In genomic region chr1:164260171-164261028, GRCm38 (mm10) we compare ENCODE assay signal across 18 mouse cellular contexts. TPM values are rescaled to one million over a fixed set of nuclear protein-coding genes. Genes with fewer than 3 reads are reported as not detected.
DNase-seq lines count a peak whose midpoint lies in the region; ATAC-seq and TF ChIP-seq lines count a peak whose summit lies in the region.
"Had no signal": no experiment of that assay in that cellular context is flagged by ENCODE, and none has a peak within 500 bp of the region (broad histone marks: within the 10 kb centered on the region; RNA-seq: fewer than 3 reads in every experiment).

No protein-coding gene starts in this region.

- WGBS in embryonic facial prominence, embryonic 13.5 days = 76% methylated on average over 16 of the region's 16 CpGs
- 85% methylated on average over 16 of the region's 16 CpGs for WGBS in embryonic facial prominence, embryonic 10.5 days
- 80% methylated on average over 16 of the region's 16 CpGs for WGBS in liver, embryonic 12.5 days (ENCODE audit: insufficient replicate concordance)
- 76% methylated on average over 16 of the region's 16 CpGs for WGBS in liver, embryonic 14.5 days (ENCODE audit: insufficient replicate concordance)
- 70% methylated on average over 16 of the region's 16 CpGs for WGBS in stomach, postnatal 0 days

- 0 out of 2 replicates have a peak overlapping the region, but pooled peaks have one; percentile 6 for H3K9ac ChIP-seq in embryonic facial prominence, embryonic 13.5 days
- no peak overlapping the region for H3K9ac ChIP-seq in liver, embryonic 12.5 days
- H3K9ac ChIP-seq in liver, embryonic 14.5 days (replicated peaks) = no peak overlapping the region
- no peak overlapping the region for H3K9ac ChIP-seq in stomach, postnatal 0 days (ENCODE audit: low read length)
- H3K9ac ChIP-seq: embryonic facial prominence, embryonic 12.5 days had no signal

- no peak for DNase-seq in embryonic facial prominence, embryonic 10.5 days (ENCODE audit: low spot score)
- DNase-seq in liver = no peak
- no peak for DNase-seq in liver, embryonic 14.5 days (ENCODE audit: low read depth in 3 of 3, low spot score in 3 of 3)
- peak; percentile 45 for DNase-seq in stomach, postnatal 0 days (ENCODE audit: low spot score)
- DNase-seq in adrenal gland, postnatal 14 days = no peak
- no peak for DNase-seq in adrenal gland, postnatal 10 days
- DNase-seq: adrenal gland, adult 2 months; cerebellum, adult 11 months; cerebellum, postnatal 25 days; gastrocnemius, adult 2 months; lung, adult 2 months; midbrain, embryonic 14.5 days; right cerebral cortex, postnatal 4 days had no signal

- TF ChIP-seq EP300 in liver, embryonic 14.5 days (IDR thresholded peaks at IDR 0.05; ENCODE audit: low read depth) = no peak
- TF ChIP-seq EP300 in stomach, postnatal 0 days (optimal IDR thresholded peaks at IDR 0.05) = no peak

- H3K9me3 ChIP-seq in embryonic facial prominence, embryonic 13.5 days = no peaks in the 10 kb centered on the region
- H3K9me3 ChIP-seq in embryonic facial prominence, embryonic 10.5 days = no peaks in the 10 kb centered on the region
- H3K9me3 ChIP-seq in liver, embryonic 12.5 days (replicated peaks) = no peaks in the 10 kb centered on the region
- no peaks in the 10 kb centered on the region for H3K9me3 ChIP-seq in liver, embryonic 14.5 days (ENCODE audit: control insufficient read depth, low read length)
- no peaks in the 10 kb centered on the region for H3K9me3 ChIP-seq in stomach, postnatal 0 days (ENCODE audit: control insufficient read depth, low read length)
- H3K9me3 ChIP-seq: embryonic facial prominence, embryonic 12.5 days had no signal

- no peak overlapping the region for H3K4me3 ChIP-seq in embryonic facial prominence, embryonic 13.5 days
- H3K4me3 ChIP-seq in embryonic facial prominence, embryonic 10.5 days = no peak overlapping the region
- H3K4me3 ChIP-seq in liver, embryonic 12.5 days = no peak overlapping the region
- no peak overlapping the region for H3K4me3 ChIP-seq in liver, embryonic 14.5 days (ENCODE audit: insufficient read depth in 1 of 2, low read depth in 2 of 2, low read length in 2 of 2)
- no peak overlapping the region for H3K4me3 ChIP-seq in stomach, postnatal 0 days (ENCODE audit: low read depth, low read length)
- H3K4me3 ChIP-seq: embryonic facial prominence, embryonic 12.5 days; gastrocnemius, adult 2 months had no signal

- no peak for ATAC-seq in embryonic facial prominence, embryonic 13.5 days (ENCODE audit: insufficient number of reproducible peaks, insufficient read depth, low FRiP score, low TSS enrichment, low read depth)
- ATAC-seq in liver, embryonic 12.5 days = peak; percentile 27; the same call in 1 of the 2 replicates
- no peak for ATAC-seq in liver, embryonic 14.5 days (ENCODE audit: insufficient read depth)
- ATAC-seq in stomach, postnatal 0 days (ENCODE audit: low FRiP score, low TSS enrichment) = peak; percentile 85
- ATAC-seq: CD4-positive, CD25-positive, alpha-beta regulatory T cell, adult 4 months; hindbrain, postnatal 0 days had no signal

- no peaks in the 10 kb centered on the region for H3K4me1 ChIP-seq in embryonic facial prominence, embryonic 13.5 days
- no peaks in the 10 kb centered on the region for H3K4me1 ChIP-seq in embryonic facial prominence, embryonic 10.5 days
- H3K4me1 ChIP-seq in liver, embryonic 12.5 days = peaks cover 3% of the 10 kb centered on the region; the same call in 1 of the 2 replicates
- no peaks in the 10 kb centered on the region for H3K4me1 ChIP-seq in liver, embryonic 14.5 days (replicated peaks; ENCODE audit: control insufficient read depth in 2 of 2, insufficient read depth in 2 of 2, low read length in 1 of 2)
- no peaks in the 10 kb centered on the region for H3K4me1 ChIP-seq in stomach, postnatal 0 days (replicated peaks; ENCODE audit: control insufficient read depth, insufficient read depth)
- H3K4me1 ChIP-seq: embryonic facial prominence, embryonic 12.5 days had no signal

- no peak for TF ChIP-seq CTCF in liver, embryonic 14.5 days (IDR thresholded peaks at IDR 0.05; ENCODE audit: low read depth)
- no peak for TF ChIP-seq CTCF in stomach, postnatal 0 days (IDR thresholded peaks at IDR 0.05; ENCODE audit: low read depth)

- H3K4me2 ChIP-seq in embryonic facial prominence, embryonic 13.5 days = no peak overlapping the region
- 0 out of 2 replicates have a peak overlapping the region, but pooled peaks have one; percentile 10 for H3K4me2 ChIP-seq in liver, embryonic 12.5 days
- peak overlapping the region; percentile 11; the same call in 1 of the 2 replicates for H3K4me2 ChIP-seq in liver, embryonic 14.5 days (ENCODE audit: low read depth)
- H3K4me2 ChIP-seq in stomach, postnatal 0 days (replicated peaks; ENCODE audit: low read depth) = no peak overlapping the region
- H3K4me2 ChIP-seq: embryonic facial prominence, embryonic 12.5 days had no signal

- peaks cover 20% of the 10 kb centered on the region for H3K36me3 ChIP-seq in embryonic facial prominence, embryonic 13.5 days
- H3K36me3 ChIP-seq in embryonic facial prominence, embryonic 10.5 days (replicated peaks) = peaks cover 44% of the 10 kb centered on the region
- peaks cover 70% of the 10 kb centered on the region for H3K36me3 ChIP-seq in liver, embryonic 12.5 days
- peaks cover 15% of the 10 kb centered on the region for H3K36me3 ChIP-seq in liver, embryonic 14.5 days (replicated peaks; ENCODE audit: control insufficient read depth, insufficient read depth, low read depth)
- peaks cover 17% of the 10 kb centered on the region for H3K36me3 ChIP-seq in stomach, postnatal 0 days (ENCODE audit: control insufficient read depth, insufficient read depth, low read length)

- H3K27me3 ChIP-seq in embryonic facial prominence, embryonic 13.5 days = no peaks in the 10 kb centered on the region
- no peaks in the 10 kb centered on the region for H3K27me3 ChIP-seq in embryonic facial prominence, embryonic 10.5 days (replicated peaks; ENCODE audit: low read depth, poor library complexity, severe bottlenecking)
- no peaks in the 10 kb centered on the region for H3K27me3 ChIP-seq in liver, embryonic 12.5 days (replicated peaks)
- no peaks in the 10 kb centered on the region for H3K27me3 ChIP-seq in liver, embryonic 14.5 days (ENCODE audit: control insufficient read depth, insufficient read depth, low read length)
- no peaks in the 10 kb centered on the region for H3K27me3 ChIP-seq in stomach, postnatal 0 days (ENCODE audit: control insufficient read depth, insufficient read depth, low read length)
- H3K27me3 ChIP-seq: embryonic facial prominence, embryonic 12.5 days had no signal

- H3K27ac ChIP-seq in embryonic facial prominence, embryonic 13.5 days = no peak overlapping the region
- no peak overlapping the region for H3K27ac ChIP-seq in embryonic facial prominence, embryonic 10.5 days (replicated peaks)
- H3K27ac ChIP-seq in liver, embryonic 12.5 days = peak overlapping the region; percentile 20; the same call in 1 of the 2 replicates
- no peak overlapping the region for H3K27ac ChIP-seq in liver, embryonic 14.5 days
- H3K27ac ChIP-seq in stomach, postnatal 0 days (replicated peaks) = 0 out of 2 replicates have a peak overlapping the region, but pooled peaks have one; percentile 45
- H3K27ac ChIP-seq: embryonic facial prominence, embryonic 12.5 days; gastrocnemius, adult 2 months; hindbrain, postnatal 0 days had no signal

RNA-seq across cellular contexts. Expression of gene Slc19a2, which starts 11.6 kb away (rescaled TPM):
- 6.7 and 6.8 TPM in 2 replicates for polyA plus RNA-seq in embryonic facial prominence, embryonic 13.5 days (2015; fragmentation: Nextera tagmentation; extraction: Ambion mirVana)
- 10.8 and 11.5 TPM in 2 replicates for polyA plus RNA-seq in embryonic facial prominence, embryonic 10.5 days (2016; fragmentation: Nextera tagmentation; extraction: Ambion mirVana)
- polyA plus RNA-seq in liver, embryonic 12.5 days (2016; fragmentation: Nextera tagmentation; extraction: Ambion mirVana) = 24.9 and 26.6 TPM in 2 replicates
- 12.8 and 13.0 TPM in 2 replicates for polyA plus RNA-seq in liver, embryonic 14.5 days (2012; rRNA removed)
- polyA plus RNA-seq in liver, embryonic 14.5 days (2014; fragmentation: Nextera tagmentation; extraction: Ambion mirVana) = 19.6 and 19.8 TPM in 2 replicates
- 14.8 and 15.3 TPM in 2 replicates for polyA plus RNA-seq in stomach, postnatal 0 days (2015; fragmentation: Nextera tagmentation; extraction: Ambion mirVana)
- 15.8 and 20.7 TPM in 2 replicates for total RNA-seq in adrenal gland, postnatal 14 days (2021)
- 10 to 100 TPM; 16.4 to 19.2 TPM for total RNA-seq in adrenal gland, postnatal 10 days (2021)

RNA-seq across cellular contexts. Expression of gene Ccdc181, which starts 15.0 kb away (rescaled TPM):
- polyA plus RNA-seq in embryonic facial prominence, embryonic 13.5 days (2015; fragmentation: Nextera tagmentation; extraction: Ambion mirVana) = 5.1 and 6.8 TPM in 2 replicates
- 8.3 and 8.5 TPM in 2 replicates for polyA plus RNA-seq in embryonic facial prominence, embryonic 10.5 days (2016; fragmentation: Nextera tagmentation; extraction: Ambion mirVana)
- polyA plus RNA-seq in liver, embryonic 12.5 days (2016; fragmentation: Nextera tagmentation; extraction: Ambion mirVana) = 5.2 and 5.3 TPM in 2 replicates
- 0.80 and 1.8 TPM in 2 replicates for polyA plus RNA-seq in liver, embryonic 14.5 days (2012; rRNA removed)
- polyA plus RNA-seq in liver, embryonic 14.5 days (2014; fragmentation: Nextera tagmentation; extraction: Ambion mirVana) = 2.3 and 3.7 TPM in 2 replicates
- 7.5 and 8.6 TPM in 2 replicates for polyA plus RNA-seq in stomach, postnatal 0 days (2015; fragmentation: Nextera tagmentation; extraction: Ambion mirVana)
- 8.2 and 9.8 TPM in 2 replicates for total RNA-seq in adrenal gland, postnatal 14 days (2021)
- 1 to 10 TPM; 7.3 to 9.8 TPM for total RNA-seq in adrenal gland, postnatal 10 days (2021)

RNA-seq across cellular contexts. Expression of gene Nme7, which starts 43.5 kb away (rescaled TPM):
- 45.4 and 48.3 TPM in 2 replicates for polyA plus RNA-seq in embryonic facial prominence, embryonic 13.5 days (2015; fragmentation: Nextera tagmentation; extraction: Ambion mirVana)
- polyA plus RNA-seq in embryonic facial prominence, embryonic 10.5 days (2016; fragmentation: Nextera tagmentation; extraction: Ambion mirVana) = 40.6 and 46.1 TPM in 2 replicates
- 11.9 and 13.4 TPM in 2 replicates for polyA plus RNA-seq in liver, embryonic 12.5 days (2016; fragmentation: Nextera tagmentation; extraction: Ambion mirVana)
- polyA plus RNA-seq in liver, embryonic 14.5 days (2012; rRNA removed) = 4.2 and 6.4 TPM in 2 replicates
- 9.0 and 13.0 TPM in 2 replicates for polyA plus RNA-seq in liver, embryonic 14.5 days (2014; fragmentation: Nextera tagmentation; extraction: Ambion mirVana)
- polyA plus RNA-seq in stomach, postnatal 0 days (2015; fragmentation: Nextera tagmentation; extraction: Ambion mirVana) = 14.9 and 17.8 TPM in 2 replicates
- 15.5 TPM in 2 replicates for total RNA-seq in adrenal gland, postnatal 14 days (2021)
- 10 to 100 TPM; 14.5 to 17.2 TPM for total RNA-seq in adrenal gland, postnatal 10 days (2021)

RNA-seq across cellular contexts. Expression of gene Blzf1, which starts 46.9 kb away (rescaled TPM):
- polyA plus RNA-seq in embryonic facial prominence, embryonic 13.5 days (2015; fragmentation: Nextera tagmentation; extraction: Ambion mirVana) = 35.0 and 35.3 TPM in 2 replicates
- 25.1 and 26.6 TPM in 2 replicates for polyA plus RNA-seq in embryonic facial prominence, embryonic 10.5 days (2016; fragmentation: Nextera tagmentation; extraction: Ambion mirVana)
- polyA plus RNA-seq in liver, embryonic 12.5 days (2016; fragmentation: Nextera tagmentation; extraction: Ambion mirVana) = 14.8 and 15.8 TPM in 2 replicates
- polyA plus RNA-seq in liver, embryonic 14.5 days (2012; rRNA removed) = 2.3 and 4.1 TPM in 2 replicates
- polyA plus RNA-seq in liver, embryonic 14.5 days (2014; fragmentation: Nextera tagmentation; extraction: Ambion mirVana) = 8.5 and 9.9 TPM in 2 replicates
- polyA plus RNA-seq in stomach, postnatal 0 days (2015; fragmentation: Nextera tagmentation; extraction: Ambion mirVana) = 48.7 and 50.5 TPM in 2 replicates
- total RNA-seq in adrenal gland, postnatal 14 days (2021) = 24.6 and 25.0 TPM in 2 replicates
- total RNA-seq in adrenal gland, postnatal 10 days (2021) = 10 to 100 TPM; 25.1 to 26.8 TPM

Comparison
In these comparisons a context has a peak if more than half of its experiments do, and no peak if none do; other contexts are left out.
1. ATAC-seq: peak in liver, embryonic 12.5 days (single experiment) and stomach, postnatal 0 days (single experiment); none in embryonic facial prominence, embryonic 13.5 days (single experiment) and liver, embryonic 14.5 days (single experiment).
2. H3K27ac ChIP-seq: peak in liver, embryonic 12.5 days (single experiment) and stomach, postnatal 0 days (single experiment); none in embryonic facial prominence, embryonic 13.5 days (single experiment), embryonic facial prominence, embryonic 10.5 days (single experiment) and liver, embryonic 14.5 days (single experiment).
3. H3K4me2 ChIP-seq: peak in liver, embryonic 12.5 days (single experiment) and liver, embryonic 14.5 days (single experiment); none in embryonic facial prominence, embryonic 13.5 days (single experiment) and stomach, postnatal 0 days (single experiment).